ENCODE assay signal across 26 mouse cellular contexts in genomic region chr13:15660502-15660901, GRCm38 (mm10).
A peak's percentile ranks its signal among the peaks of the same experiment; 100 is the strongest.
DNase-seq lines count a peak whose midpoint lies in the region; ATAC-seq lines count a peak whose summit lies in the region.
"Had no signal": no experiment of that assay in that cellular context is flagged by ENCODE, and none has a peak within 500 bp of the region (broad histone marks: within the 10 kb centered on the region; RNA-seq: fewer than 3 reads in every experiment).

No protein-coding gene starts in this region.

- 52% methylated on average over 5 of the region's 5 CpGs for WGBS in liver, embryonic 12.5 days (ENCODE audit: insufficient replicate concordance)

- H3K4me3 ChIP-seq in liver, embryonic 12.5 days, result no peak overlapping the region
- H3K4me3 ChIP-seq: embryonic facial prominence, embryonic 13.5 days; erythroblast, embryonic 14.5 days; forebrain, embryonic 12.5 days; heart, embryonic 13.5 days; hindbrain, embryonic 13.5 days; left cerebral cortex, adult 2 months; limb, embryonic 12.5 days; midbrain, embryonic 13.5 days had no signal

- no peaks in the 10 kb centered on the region for H3K36me3 ChIP-seq in liver, embryonic 12.5 days
- H3K36me3 ChIP-seq: G1E; hindbrain, embryonic 13.5 days had no signal

- no peak for ATAC-seq in liver, embryonic 12.5 days
- ATAC-seq: intestine, postnatal 0 days; midbrain, embryonic 13.5 days had no signal

- no peaks in the 10 kb centered on the region for H3K27me3 ChIP-seq in liver, embryonic 12.5 days (replicated peaks)
- H3K27me3 ChIP-seq: embryonic facial prominence, embryonic 13.5 days; forebrain, embryonic 12.5 days; hindbrain, embryonic 13.5 days; limb, embryonic 12.5 days; midbrain, embryonic 13.5 days had no signal

- H3K9me3 ChIP-seq in liver, embryonic 12.5 days (replicated peaks), result no peaks in the 10 kb centered on the region
- H3K9me3 ChIP-seq: embryonic facial prominence, embryonic 13.5 days; forebrain, embryonic 12.5 days; G1E; heart, embryonic 13.5 days; hindbrain, embryonic 13.5 days; limb, embryonic 12.5 days; midbrain, embryonic 13.5 days had no signal

- no peak overlapping the region for H3K4me2 ChIP-seq in liver, embryonic 12.5 days
- H3K4me2 ChIP-seq: embryonic facial prominence, embryonic 13.5 days; forebrain, embryonic 12.5 days; heart, embryonic 13.5 days; hindbrain, embryonic 13.5 days; limb, embryonic 12.5 days; midbrain, embryonic 13.5 days had no signal

- no peak overlapping the region for H3K9ac ChIP-seq in liver, embryonic 12.5 days
- H3K9ac ChIP-seq: embryonic facial prominence, embryonic 13.5 days; forebrain, embryonic 12.5 days; heart, embryonic 13.5 days; hindbrain, embryonic 13.5 days; limb, embryonic 12.5 days; midbrain, embryonic 13.5 days had no signal

- no peaks in the 10 kb centered on the region for H3K4me1 ChIP-seq in liver, embryonic 12.5 days

- no peak overlapping the region for H3K27ac ChIP-seq in liver, embryonic 12.5 days
- H3K27ac ChIP-seq: embryonic facial prominence, embryonic 13.5 days; forebrain, embryonic 12.5 days; heart, embryonic 13.5 days; hindbrain, embryonic 13.5 days; left cerebral cortex, adult 2 months; limb, embryonic 12.5 days; midbrain, embryonic 13.5 days had no signal

- peak; percentile 2 for DNase-seq in heart, adult 8-10 months (ENCODE audit: low spot score)
- DNase-seq in heart, postnatal 4 days, result no peak
- DNase-seq in Muller cell, postnatal 12 days (ENCODE audit: inconsistent ontology term), result peak; percentile 82
- DNase-seq in fibroblast of lung, adult 2 months (ENCODE audit: low read depth), result peak; percentile 31
- no peak for DNase-seq in cerebellum, postnatal 4 days (ENCODE audit: low spot score in 2 of 2)
- DNase-seq in kidney, postnatal 10 days, result no peak
- DNase-seq: adrenal gland, postnatal 25 days; B cell, adult 2 months; cerebellum, adult 18-20 months; cerebellum, postnatal 25 days; gastrocnemius, postnatal 10 days; kidney, adult 9 months; kidney, postnatal 14 days; lung, postnatal 4 days; thymus, postnatal 4 days had no signal

Comparison
In these comparisons a context has a peak if more than half of its experiments do, and no peak if none do; other contexts are left out.
1. DNase-seq: peak in heart, adult 8-10 months (single experiment), Muller cell, postnatal 12 days (single experiment) and fibroblast of lung, adult 2 months (single experiment); none in heart, postnatal 4 days (single experiment), cerebellum, postnatal 4 days (0 of 2) and kidney, postnatal 10 days (single experiment).